Mouse (Mus musculus) cerebellum, postnatal 10 days (tissue): Measurements from ENCODE around the gene Slc30a9.

ENCODE experiments used
- DNase-seq, 2 experiments: peaks; one replicate each; pipeline ENCODE4 v3.0.0; 2021; ENCODE audit warnings: mixed read lengths in 2 of 2

Gene Slc30a9

GRCm38 (mm10) chr5:67306698-67307521, at the start of gene Slc30a9:
Gene Slc30a9, plus strand, starts transcription at chr5:67306955.
- DNase-seq: peak; percentile 98

GRCm38 (mm10) chr5:67258473-67258872, 48.3 kb upstream of the Slc30a9 start:
- no peak for DNase-seq

DNA sequence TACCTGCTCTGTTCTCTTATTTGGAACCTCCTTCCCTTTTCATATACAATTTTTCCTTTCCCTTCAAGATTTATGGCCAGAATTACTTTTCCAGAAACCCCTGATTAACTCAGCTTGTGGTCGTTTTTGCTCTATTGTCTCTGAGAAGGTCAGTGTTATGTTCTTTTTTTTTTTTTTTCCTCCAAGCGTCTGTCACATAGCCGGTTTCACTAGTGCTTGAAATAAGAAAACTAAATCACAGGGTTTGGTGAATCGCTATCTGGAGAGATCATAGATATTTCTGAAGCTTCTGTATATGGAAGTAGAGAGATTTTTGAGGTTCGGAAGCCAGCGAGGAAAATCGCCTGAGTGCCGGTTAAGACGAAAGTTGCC, 46.6 kb upstream of the Slc30a9 start:
- DNase-seq: no peak

DNA sequence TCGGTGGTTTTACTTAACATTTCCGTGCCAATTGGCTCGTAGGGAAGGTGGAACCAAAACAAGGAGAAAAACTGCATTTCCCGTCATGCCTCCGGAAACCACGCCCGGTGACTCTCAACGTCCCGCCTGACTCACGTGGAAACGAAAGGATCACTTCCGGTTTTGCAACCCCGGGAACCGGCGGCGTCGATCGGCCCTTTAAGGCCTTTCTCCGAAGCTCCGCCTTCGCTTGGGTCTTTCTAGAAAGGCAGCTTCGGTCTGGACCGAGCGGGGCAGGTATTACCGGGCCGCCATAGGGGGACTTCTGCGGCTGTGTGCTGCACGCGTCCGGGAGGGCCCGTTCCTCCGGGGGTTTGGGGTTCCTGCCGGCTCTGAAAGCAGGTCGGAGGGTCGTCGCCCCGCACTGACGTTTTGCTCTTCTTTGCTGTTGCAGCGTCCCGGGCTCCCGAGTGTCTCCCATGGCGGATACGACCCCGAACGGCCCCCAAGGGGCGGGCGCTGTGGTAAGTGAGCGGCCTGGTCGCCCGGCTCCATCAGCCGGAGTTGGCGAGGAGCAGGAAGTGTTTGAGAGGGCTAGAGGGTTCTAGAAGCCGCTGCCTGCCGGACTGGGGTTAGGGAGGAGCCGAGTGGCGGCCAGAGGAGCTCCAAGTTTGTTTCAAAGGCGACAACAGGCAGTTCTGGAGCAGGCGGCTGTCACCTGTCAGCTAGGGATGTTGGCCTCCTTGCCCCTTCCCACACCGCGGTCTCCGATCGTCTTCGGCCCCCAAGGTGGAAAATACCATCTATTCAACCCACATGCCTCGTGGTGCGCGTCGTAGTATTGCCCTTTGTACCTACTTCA, 46.0 kb upstream of the Slc30a9 start, which contains the start of gene Tmem33:
Gene Tmem33, plus strand, starts transcription at position 35 of the 841 bp plus-strand sequence.
- DNase-seq: peak; percentile 94

- DNase-seq: no peak
Measured at GRCm38 (mm10) chr5:67262964-67263363, 43.8 kb upstream of the Slc30a9 start.

- DNase-seq: no peak
Measured at GRCm38 (mm10) chr5:67266106-67266505, 40.6 kb upstream of the Slc30a9 start.

GRCm38 (mm10) chr5:67269309-67269708, 37.4 kb upstream of the Slc30a9 start:
- no peak for DNase-seq

DNA sequence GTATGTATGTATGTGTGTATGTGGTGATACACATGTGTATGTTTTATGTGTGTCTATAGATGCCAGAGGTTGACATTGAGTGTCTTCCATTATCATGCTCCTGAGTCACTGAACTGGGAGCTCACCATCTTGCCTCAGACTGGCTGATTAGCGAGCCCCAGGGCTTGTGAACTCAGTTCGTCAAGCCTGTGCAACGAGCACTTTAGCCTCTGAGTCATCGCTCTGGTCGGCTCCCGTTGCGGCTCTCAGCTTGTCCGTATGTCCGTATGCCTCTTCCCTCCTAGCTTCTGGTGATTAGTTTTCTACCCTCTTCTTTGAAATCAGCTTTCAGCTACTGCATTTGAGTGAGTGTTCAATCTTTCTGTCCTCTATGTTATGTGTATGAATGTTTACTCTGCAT, 27.3 kb upstream of the Slc30a9 start:
- no peak for DNase-seq

- no peak for DNase-seq
Measured at GRCm38 (mm10) chr5:67279840-67280239, 26.9 kb upstream of the Slc30a9 start.

DNA sequence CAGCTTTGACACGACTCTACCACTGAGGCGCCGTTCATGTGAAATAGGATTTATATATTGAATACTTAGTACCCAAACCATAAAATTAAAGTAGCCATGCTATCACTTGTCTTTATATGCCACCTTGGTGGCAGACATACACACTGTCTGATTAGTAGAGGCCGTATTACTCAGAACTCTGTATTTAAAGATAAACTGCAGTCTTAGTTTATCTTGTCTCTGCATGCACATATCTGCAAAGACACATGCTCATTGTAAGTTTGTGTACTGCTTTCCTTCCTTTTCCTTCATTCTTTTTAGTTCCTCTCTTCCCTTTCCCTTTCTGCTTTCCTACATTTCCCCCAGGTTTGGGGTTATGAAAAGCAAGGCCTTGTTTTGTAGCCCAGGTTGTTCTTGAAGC, 26.4 kb upstream of the Slc30a9 start:
- DNase-seq: no peak

- DNase-seq: no peak
Measured at GRCm38 (mm10) chr5:67295029-67295428, 11.7 kb upstream of the Slc30a9 start.

- no peak for DNase-seq
Measured at GRCm38 (mm10) chr5:67295682-67296081, 11.1 kb upstream of the Slc30a9 start.

DNA sequence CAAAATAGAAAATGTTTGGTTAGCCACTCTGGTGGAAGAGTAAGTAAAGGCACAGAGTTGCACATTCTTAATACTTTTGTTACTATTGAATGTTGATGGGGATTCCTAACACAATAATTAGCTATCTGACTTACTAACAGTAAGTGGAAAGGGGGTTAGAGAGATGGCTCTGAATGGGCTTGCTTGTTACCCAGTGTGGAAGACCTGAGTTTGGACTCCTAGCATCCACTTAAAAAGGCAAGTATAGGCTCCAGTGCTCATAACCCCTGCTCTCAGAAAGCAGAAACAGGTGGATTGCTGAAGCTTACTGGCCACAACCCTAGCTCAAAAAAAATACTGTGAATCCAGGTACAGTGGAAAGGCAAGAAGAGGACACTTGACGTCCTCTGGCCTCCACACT, 10.6 kb upstream of the Slc30a9 start:
- DNase-seq: no peak

- no peak for DNase-seq
Measured at GRCm38 (mm10) chr5:67297026-67297813, 9.5 kb upstream of the Slc30a9 start.

DNA sequence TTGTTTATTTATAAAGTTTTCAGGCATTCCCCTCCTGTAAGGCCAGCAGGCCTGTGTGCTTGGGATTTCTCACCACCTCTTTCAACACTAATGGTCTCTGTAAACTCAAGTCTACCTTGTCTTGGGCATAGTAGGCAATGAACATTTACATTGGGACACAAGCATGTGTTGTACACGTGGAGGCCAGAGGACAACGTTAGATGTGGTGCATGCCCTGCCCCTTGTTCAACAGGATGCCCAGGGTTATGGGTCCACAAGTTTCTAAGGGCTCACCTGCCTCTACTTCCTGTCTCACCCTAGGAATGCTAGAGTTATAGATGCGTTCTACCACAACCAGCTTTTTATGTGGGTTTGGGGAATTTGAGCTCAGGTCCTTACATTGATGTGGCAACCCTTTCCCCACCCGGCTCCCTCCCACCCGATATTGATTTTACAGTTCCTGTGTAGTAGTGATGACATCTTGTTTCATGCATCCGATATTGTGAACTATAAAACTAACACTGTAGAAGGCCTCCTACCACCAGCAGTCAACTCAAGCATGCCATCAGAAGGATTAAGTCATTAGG, 6.8 kb upstream of the Slc30a9 start:
- no peak for DNase-seq

- DNase-seq: no peak
Measured at GRCm38 (mm10) chr5:67300926-67301597, 5.7 kb upstream of the Slc30a9 start.

DNA sequence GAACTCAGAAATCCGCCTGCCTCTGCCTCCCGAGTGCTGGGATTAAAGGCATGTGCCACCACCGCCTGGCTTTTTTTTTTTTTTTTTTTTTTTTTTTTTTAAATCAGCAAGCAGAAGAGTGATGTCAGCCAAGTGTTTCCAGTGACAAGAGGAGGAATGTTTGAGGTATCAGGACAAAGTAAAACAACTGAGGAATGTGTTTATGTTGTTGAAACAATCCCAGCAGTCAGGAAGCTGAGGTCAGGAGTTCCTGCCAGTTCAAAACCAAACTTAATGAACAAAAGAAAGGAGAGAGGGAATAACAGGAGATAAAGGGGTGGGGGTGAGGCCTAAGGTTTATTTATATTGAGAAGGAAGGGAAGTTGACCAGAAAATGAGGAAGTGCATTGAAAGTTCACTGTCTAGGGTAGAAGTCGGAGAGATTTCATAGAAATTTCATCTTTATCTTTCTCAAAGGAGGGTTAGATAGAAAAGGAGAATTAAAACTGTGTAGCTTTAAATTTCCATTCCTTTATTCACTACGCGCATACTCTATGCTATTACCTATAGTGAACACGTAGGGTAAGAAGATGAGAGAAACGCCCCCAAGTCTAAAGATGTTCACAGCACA, 4.9 kb upstream of the Slc30a9 start:
- no peak for DNase-seq

- no peak for DNase-seq
Measured at GRCm38 (mm10) chr5:67303816-67304215, 2.9 kb upstream of the Slc30a9 start.

DNA sequence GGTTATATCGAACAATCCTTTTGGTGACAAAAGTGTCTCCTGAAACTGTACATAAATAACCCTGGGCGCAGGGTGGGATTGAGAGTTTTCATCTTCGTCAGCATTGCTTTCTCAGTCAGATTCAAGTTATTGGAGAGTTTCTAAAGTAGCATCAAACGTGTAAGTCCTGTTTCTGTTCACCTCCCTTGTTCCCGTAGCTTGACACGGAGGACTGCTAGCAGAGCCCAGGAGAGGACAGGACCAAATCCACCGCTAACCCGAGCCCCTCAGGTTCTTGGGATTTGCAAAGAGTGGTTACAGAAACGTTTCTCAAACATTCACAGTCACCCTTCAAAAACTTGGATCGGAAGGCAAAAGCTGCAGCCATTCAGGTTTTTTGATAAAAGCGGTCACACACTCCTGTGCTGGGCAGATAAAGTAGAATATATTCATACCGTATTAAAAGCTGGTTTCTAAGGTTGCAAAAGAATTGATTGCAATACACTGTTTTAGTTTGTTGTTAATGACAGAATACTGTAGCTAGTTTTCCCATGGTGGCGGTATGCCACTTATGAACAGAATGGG, 986 bp downstream of the Slc30a9 start:
- peak in 1 of 2 experiments; percentile 13 for DNase-seq

- no peak for DNase-seq
Measured at GRCm38 (mm10) chr5:67311811-67312521, 5.2 kb downstream of the Slc30a9 start.

GRCm38 (mm10) chr5:67312522-67312851, 5.7 kb downstream of the Slc30a9 start:
- no peak for DNase-seq
